Mouse (Mus musculus) heart, postnatal 0 days (tissue): ENCODE results near the gene Abcf3. TPM values are rescaled to one million over a fixed set of nuclear protein-coding genes. Genes with fewer than 3 reads are reported as not detected.

Source experiments
- ATAC-seq: fragments of 200-750 bp; cut with Nextera tagmentation; 2 replicates; pipeline ENCODE4 v1.8.0; 2017; ENCODE audit warnings: low read depth, moderate number of reproducible peaks, moderate library complexity; ENCODE audit not compliant: insufficient read depth
- DNase-seq: peaks from one replicate; pipeline ENCODE4 v3.0.0-alpha.2; 2016; ENCODE audit warnings: low spot score
- H3K27ac ChIP-seq: fragments of 300-500 bp; sonication (generic); 2 replicates; pipeline ENCODE4 v1.5.1; 2014; ENCODE audit warnings: low read depth, mild to moderate bottlenecking
- H3K27me3 ChIP-seq: fragments of 300-500 bp; sonication (generic); 2 replicates; pipeline ENCODE4 v1.6.1; 2014; ENCODE audit warnings: low read length, mixed read lengths; ENCODE audit not compliant: control insufficient read depth, insufficient read depth
- H3K36me3 ChIP-seq: fragments of 300-500 bp; sonication (generic); replicated peaks from 2 replicates; pipeline ENCODE4 v1.6.1; 2014; ENCODE audit warnings: low read length, mixed read lengths; ENCODE audit not compliant: control insufficient read depth, insufficient read depth
- H3K4me1 ChIP-seq: fragments of 300-500 bp; sonication (generic); 2 replicates; pipeline ENCODE4 v1.6.1; 2014; ENCODE audit warnings: antibody characterized with exemption; ENCODE audit not compliant: control insufficient read depth, insufficient read depth
- H3K4me2 ChIP-seq: fragments of 300-500 bp; sonication (generic); 2 replicates; pipeline ENCODE4 v1.6.1; 2014; ENCODE audit warnings: low read depth, mild to moderate bottlenecking, low read length, moderate library complexity
- H3K4me3 ChIP-seq: fragments of 300-500 bp; sonication (generic); 2 replicates; pipeline ENCODE4 v1.5.1; 2014; ENCODE audit warnings: low read depth, low read length
- H3K9ac ChIP-seq: fragments of 300-500 bp; sonication (generic); replicated peaks from 2 replicates; pipeline ENCODE4 v1.6.1; 2014; ENCODE audit warnings: low read depth, low read length, mixed read lengths
- H3K9me3 ChIP-seq: fragments of 300-500 bp; sonication (generic); replicated peaks from 2 replicates; pipeline ENCODE4 v1.6.1; 2016; ENCODE audit warnings: low read length; ENCODE audit not compliant: control insufficient read depth
- CTCF ChIP-seq: IDR thresholded peaks from 2 replicates; pipeline ENCODE4 v1.5.1; 2016; ENCODE audit warnings: antibody characterized with exemption, control low read depth, low read depth
- EP300 ChIP-seq: IDR thresholded peaks from 2 replicates; pipeline ENCODE4 v1.6.1; 2016; ENCODE audit warnings: antibody characterized with exemption, low read depth
- WGBS: fragments of 180-500 bp; shearing (Covaris S2); extraction: QIAGEN DNeasy Blood & Tissue Kit; methylation state at CpG from one replicate; pipeline ENCODE4 v1.1.7; 2014; 5-methylcytosine and 5-hydroxymethylcytosine counted together
- polyA plus RNA-seq: library from polyadenylated mRNA; unstranded; fragments of >200 nt; fragmentation: Nextera tagmentation; extraction: Ambion mirVana; gene quantifications from 2 replicates; pipeline ENCODE4 v1.2.1, GENCODE M21; 2015
- total RNA-seq: library from RNA; depleted of rRNA; stranded (reverse); fragments of >200 nt; gene quantifications from 2 replicates; pipeline ENCODE4 v1.2.3, GENCODE M21; 2014; ENCODE audit warnings: low replicate concordance

Abcf3 gene
- total and polyA plus RNA-seq, 2 experiments from 2014 or later, result 42.2 to 47.1 TPM

GRCm38 (mm10) chr16:20516032-20516431, 32.3 kb upstream of the Abcf3 start:
- DNase-seq (no peak), ATAC-seq (no peak)
- Histone ChIP-seq H3K27ac (peak overlapping the region; percentile 95; the same call in 1 of the 2 replicates), H3K36me3 (peaks cover 13% of the 10 kb centered on the region; the same call in 1 of the 2 replicates), H3K9ac (peak overlapping the region; percentile 93), H3K4me2 (peak overlapping the region; percentile 83), H3K4me1 (peaks cover 16% of the 10 kb centered on the region), H3K9me3 (no peaks in the 10 kb centered on the region), H3K27me3 (no peaks in the 10 kb centered on the region), H3K4me3 (peak overlapping the region; percentile 92)
- no peak for TF ChIP-seq EP300
- TF ChIP-seq CTCF, result no peak

DNA sequence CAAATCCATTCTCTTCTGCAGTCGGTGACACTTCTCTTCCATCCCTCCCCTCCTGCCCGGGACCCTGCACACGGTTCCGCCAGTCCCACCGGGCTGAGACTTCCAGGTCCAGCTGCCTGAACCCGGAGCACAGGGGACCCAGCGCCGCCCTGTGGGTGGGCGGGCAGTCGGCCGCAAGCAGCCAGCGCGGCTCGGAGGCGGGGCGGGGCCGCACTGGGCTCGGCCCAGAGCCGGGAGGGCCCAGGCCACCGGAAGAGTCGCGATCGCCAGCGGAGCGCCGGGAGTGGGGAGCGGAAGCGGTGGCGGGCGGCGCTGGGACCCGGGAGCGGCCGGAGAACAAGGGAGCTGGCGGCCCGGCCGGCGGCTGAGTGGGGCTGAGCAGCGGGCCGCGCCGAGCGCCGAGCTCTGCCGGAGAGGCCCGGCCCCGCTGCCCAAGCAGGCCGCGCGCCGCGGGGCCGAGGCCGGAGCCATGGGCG, 31.6 kb upstream of the Abcf3 start, which contains the start of gene Dvl3:
TSS of gene Dvl3 (plus strand) at position 257 of the 476 bp plus-strand sequence.
- Histone ChIP-seq H3K4me2 (peak within 1 kb of the TSS; percentile 83), H3K9ac (peak within 1 kb of the TSS; percentile 93), H3K4me1 (peaks cover 16% of the 10 kb centered on the region), H3K27ac (peak within 1 kb of the TSS; percentile 95), H3K4me3 (peak within 1 kb of the TSS; percentile 92), H3K36me3 (peaks cover 12% of the 10 kb centered on the region), H3K9me3 (no peaks in the 10 kb centered on the region), H3K27me3 (no peaks in the 10 kb centered on the region)
- peak; percentile 40 for TF ChIP-seq CTCF
- no peak; the same call in 1 of the 2 replicates for TF ChIP-seq EP300
- ATAC-seq (peak; percentile 96), DNase-seq (peak; percentile 93)
- under 1% methylated on average over 49 of the region's 55 CpGs for WGBS

- DNase-seq (no peak), ATAC-seq (peak; percentile 12)
- peak overlapping the region; percentile 83 for H3K4me2 ChIP-seq
- peak overlapping the region; percentile 93 for H3K9ac ChIP-seq
- H3K27me3 ChIP-seq, result no peaks in the 10 kb centered on the region
- peak overlapping the region; percentile 95 for H3K27ac ChIP-seq
- H3K36me3 ChIP-seq, result peaks cover 16% of the 10 kb centered on the region
- no peaks in the 10 kb centered on the region for H3K9me3 ChIP-seq
- TF ChIP-seq EP300, result no peak
- no peak for TF ChIP-seq CTCF
- peaks cover 16% of the 10 kb centered on the region for H3K4me1 ChIP-seq
- under 1% methylated on average over 25 of the region's 26 CpGs for WGBS
- H3K4me3 ChIP-seq, result peak overlapping the region; percentile 92
These were observed 31.2 kb upstream of the Abcf3 start for GRCm38 (mm10) chr16:20517216-20517615.

GRCm38 (mm10) chr16:20517701-20518374, 30.5 kb upstream of the Abcf3 start:
- Histone ChIP-seq H3K9ac (peak overlapping the region; percentile 93), H3K4me1 (peaks cover 16% of the 10 kb centered on the region), H3K9me3 (no peaks in the 10 kb centered on the region), H3K4me3 (peak overlapping the region; percentile 92), H3K27me3 (no peaks in the 10 kb centered on the region), H3K27ac (peak overlapping the region; percentile 95), H3K4me2 (peak overlapping the region; percentile 83), H3K36me3 (peaks cover 16% of the 10 kb centered on the region)
- WGBS, result 0% methylated on average over 5 of the region's 6 CpGs
- ATAC-seq (peak; percentile 45), DNase-seq (peak; percentile 45)
- TF ChIP-seq CTCF (no peak), EP300 (no peak)

DNA sequence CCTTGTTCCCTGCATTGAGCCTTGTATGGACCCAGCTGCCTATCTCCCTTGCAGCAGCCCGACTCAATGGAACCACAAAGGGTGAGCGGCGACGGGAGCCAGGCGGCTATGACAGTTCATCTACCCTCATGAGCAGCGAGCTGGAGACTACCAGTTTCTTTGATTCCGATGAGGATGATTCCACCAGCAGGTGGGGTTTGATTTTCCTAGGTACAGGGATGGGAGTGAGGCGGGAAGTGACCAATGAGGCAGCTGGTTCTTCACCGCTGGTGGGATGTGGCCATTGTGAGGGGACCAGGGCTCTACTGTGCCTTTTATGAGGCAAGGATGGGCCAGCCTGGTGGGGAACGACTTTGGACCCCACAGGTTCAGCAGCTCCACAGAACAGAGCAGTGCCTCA, 24.5 kb upstream of the Abcf3 start:
- 67% methylated on average over 10 of the region's 10 CpGs for WGBS
- H3K27me3 ChIP-seq, result no peaks in the 10 kb centered on the region
- H3K4me1 ChIP-seq, result peaks cover 6% of the 10 kb centered on the region
- TF ChIP-seq EP300 (no peak), CTCF (no peak)
- no peaks in the 10 kb centered on the region for H3K9me3 ChIP-seq
- no peak overlapping the region for H3K9ac ChIP-seq
- no peak for DNase-seq
- no peak for ATAC-seq
- H3K36me3 ChIP-seq, result peaks cover 76% of the 10 kb centered on the region
- no peak overlapping the region for H3K4me2 ChIP-seq
- no peak overlapping the region for H3K27ac ChIP-seq
- no peak overlapping the region for H3K4me3 ChIP-seq
